Mouse (Mus musculus): ENCODE measurements around the gene Col4a2. TPM values are rescaled to one million over a fixed set of nuclear protein-coding genes. Genes with fewer than 3 reads are reported as not detected.

The Col4a2 gene
- total RNA-seq, 1 experiment from 2014 or later = 341 TPM

DNA sequence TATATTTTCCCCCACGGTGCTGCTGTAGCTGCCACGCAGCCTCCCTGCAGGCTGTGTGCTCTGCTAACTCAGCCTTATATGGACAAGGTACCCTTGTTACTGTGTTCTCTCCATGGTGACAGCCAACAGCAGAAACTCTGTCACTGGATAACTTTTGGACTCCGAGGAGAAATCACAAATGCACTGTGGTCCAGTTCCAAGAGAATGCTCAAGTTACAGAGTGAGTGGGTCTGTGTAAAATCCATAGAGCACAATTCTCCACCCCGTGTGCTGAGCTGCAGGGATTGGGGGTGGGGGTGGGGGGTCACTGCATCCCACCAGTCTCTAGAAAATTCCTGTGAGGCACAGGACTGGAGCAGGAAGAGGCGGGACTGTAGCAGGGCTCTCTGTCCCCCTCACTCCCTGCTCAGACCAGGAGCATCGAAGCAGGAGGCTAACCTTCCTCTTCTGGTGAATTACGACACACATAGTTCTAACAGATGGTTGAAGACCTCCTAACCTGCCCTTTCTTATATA lies 45.4 kb downstream of the Col4a2 start:
- no peak for DNase-seq

DNA sequence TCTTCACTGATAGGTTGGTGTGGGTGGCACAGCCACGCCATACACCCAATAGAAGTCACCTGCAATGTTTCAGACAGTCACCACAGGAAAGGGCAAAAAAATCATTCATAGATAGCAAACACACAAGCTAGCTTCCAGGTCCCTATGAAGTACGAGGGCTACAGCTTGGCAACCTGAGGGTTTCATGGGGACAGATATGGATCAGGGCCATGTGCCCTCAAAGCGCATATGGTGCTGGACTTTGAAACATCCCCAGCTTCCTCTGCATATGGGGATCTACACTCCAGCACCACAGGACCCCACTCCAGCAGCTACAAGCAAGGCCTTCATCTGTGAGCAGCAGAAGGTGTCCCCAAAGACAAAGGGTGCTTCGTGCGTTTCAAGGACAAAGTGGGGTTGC lies 47.2 kb downstream of the Col4a2 start:
- no peak for DNase-seq

DNA sequence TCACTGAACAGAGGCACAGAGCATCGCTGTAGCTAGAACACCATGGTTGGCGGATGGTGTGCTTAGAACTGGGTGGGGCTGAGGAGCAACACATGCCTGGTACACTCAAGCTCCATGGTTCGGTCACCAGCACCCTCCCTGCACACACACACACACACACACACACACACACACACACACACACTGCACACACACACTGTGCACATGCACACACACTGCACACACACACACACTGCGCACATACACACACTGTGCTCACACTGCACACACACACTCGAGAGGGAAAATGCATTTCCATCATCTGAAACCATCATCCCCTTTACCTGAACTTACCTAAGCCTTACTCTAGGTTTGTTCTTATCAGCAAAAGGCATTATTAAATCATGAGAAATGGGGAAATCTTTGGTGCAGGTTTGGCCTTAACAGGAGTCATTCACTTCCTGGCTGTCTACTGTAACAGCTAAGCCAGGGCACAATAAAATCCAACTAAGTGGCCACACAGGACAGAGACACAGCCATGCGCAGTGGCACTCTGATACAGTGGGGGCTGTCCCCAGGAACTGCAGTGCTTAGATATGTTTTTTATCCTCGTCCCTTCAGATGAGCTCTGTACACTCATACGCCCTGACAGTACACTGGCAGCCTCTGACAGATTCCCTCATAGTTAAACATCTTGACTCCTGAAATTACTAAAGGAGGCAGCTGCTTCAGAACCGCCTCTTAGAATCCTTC lies 49.1 kb downstream of the Col4a2 start:
- no peak for DNase-seq

DNA sequence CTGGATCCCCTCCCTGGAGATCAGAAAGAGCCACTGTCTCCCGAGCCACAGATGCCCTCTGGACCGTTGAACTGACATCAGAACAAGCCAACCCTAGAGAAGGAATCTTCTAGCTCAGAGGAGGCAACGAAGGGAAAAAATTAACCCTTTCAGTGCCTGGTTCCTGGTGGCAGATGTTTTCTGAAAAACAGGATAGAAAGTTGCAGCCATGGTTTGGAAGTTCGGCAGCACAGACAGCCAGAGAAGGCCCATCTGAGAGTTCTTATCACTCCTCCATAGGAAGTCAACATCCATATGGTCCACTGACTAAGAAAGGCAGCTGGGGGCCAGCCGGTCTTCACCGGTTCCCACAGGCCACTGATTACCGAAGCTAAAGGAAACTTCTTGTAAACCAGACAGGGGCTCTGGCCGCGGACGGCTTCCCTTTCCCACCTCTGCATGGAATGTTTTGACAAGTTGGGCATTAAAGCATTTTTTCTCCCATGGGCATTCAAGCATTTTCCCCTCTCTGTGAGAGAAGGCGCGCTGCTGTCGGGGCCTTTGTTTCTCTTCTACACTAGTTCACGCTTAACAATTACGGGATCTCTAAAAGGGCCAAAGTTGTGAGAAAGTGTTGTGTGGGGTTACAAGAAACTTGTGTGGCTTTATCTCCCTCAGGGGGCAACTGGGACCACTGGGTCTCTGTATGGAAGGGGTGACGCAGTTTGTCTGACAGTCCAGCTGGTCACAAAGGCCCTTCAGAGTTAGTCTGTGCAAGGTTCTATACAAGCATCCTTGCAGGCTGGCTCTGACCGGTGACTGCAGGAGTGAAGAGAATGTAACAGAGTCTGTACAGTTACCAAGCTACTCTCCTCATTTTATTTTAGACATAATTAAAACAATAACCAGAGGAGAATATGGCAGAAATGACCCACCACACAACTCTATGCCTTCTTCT lies 49.9 kb downstream of the Col4a2 start:
- DNase-seq = no peak

DNA sequence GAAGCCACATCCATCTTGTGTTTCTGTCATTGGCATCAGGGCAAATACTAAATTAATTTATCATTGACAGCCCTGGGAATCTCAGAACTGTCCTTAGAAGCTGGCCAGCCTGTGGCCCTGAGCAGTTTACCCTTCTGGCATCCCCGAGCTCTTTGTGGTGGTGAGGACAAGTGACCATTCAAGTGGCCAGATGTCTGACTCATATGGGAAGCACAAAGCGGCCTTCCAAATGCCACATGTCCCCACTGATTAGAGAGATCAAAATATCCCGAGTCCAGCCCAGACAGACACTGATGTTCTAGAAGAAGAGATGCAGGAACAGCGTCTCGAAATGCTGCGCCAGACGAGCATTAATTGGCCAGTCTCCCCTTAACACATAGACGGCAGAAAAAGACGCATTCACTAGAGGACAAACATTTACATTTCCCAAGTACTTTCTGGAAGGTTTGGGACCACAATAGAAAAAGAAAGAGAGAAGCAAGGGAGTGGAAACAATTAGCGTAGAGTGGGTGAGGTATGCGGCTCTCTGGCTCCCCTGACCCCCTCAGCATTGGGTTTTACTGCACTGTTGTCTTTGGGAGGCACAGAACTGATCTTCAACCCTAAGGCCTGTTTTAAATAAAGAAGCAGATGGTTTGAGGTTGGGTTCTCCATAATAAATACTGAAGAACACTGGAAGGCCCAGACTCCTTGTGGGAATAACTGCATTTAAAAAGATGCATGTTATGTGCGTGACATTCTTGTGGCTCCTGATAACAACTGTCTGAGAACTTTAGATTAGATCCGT lies 50.9 kb downstream of the Col4a2 start:
- peak; percentile 45 for DNase-seq

DNA sequence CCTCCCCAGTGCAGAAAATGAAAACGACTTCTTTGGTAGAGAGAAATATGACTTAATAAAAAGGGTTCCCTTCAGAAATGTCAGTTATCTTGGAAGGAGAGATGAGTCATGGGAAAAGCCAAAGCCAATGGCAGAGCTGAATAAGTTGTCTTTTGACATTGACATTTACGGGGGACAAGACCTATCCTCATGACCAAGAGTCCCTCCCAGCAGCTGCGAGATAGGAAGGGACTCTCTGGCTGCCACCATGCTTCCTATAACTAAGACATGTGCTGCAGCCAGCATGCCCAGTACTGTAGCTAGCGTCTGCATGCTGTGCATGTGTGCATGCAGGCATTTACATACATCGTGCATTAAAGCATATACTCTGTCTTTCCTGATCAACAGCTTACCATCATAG lies 53.6 kb downstream of the Col4a2 start:
- peak; percentile 28 for DNase-seq

DNA sequence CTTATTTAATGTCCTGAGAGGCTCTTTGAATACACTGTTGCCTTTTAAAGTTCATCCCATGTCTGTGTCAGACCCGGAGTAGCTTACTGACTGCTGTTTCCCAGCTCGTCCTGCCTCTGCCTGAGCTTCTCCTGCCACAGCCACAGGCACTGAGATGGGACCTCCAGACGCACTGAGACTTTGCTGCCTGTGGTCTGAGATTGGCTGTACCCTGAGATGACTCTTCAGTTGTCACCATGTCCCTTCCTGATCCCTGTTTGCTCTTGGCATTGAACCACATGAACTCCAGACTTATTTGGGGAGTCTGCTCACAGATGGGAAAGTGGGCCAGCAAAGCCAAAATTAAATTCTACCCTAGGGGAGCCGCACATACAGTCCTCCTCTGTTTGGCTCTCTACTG lies 54.1 kb downstream of the Col4a2 start:
- DNase-seq = no peak

DNA sequence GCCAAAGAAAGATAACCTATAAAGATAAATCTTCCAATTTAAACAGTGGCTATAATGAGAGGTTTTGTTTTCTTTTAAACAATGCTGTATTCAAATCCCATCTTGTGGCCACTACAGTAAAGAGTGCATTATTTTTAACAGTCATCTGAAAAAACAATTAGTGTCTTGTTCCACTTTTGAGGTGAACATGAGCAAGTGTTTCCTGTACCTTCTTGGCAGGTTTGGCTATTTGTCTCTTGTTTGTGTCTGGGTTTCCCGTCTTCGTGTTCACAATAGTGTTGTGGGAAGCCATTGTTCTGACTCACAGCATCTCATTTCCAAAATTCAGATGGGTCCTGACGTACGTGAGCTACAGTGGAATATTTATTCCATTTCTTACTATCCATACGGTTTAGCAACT lies 55.1 kb downstream of the Col4a2 start:
- DNase-seq = no peak

DNA sequence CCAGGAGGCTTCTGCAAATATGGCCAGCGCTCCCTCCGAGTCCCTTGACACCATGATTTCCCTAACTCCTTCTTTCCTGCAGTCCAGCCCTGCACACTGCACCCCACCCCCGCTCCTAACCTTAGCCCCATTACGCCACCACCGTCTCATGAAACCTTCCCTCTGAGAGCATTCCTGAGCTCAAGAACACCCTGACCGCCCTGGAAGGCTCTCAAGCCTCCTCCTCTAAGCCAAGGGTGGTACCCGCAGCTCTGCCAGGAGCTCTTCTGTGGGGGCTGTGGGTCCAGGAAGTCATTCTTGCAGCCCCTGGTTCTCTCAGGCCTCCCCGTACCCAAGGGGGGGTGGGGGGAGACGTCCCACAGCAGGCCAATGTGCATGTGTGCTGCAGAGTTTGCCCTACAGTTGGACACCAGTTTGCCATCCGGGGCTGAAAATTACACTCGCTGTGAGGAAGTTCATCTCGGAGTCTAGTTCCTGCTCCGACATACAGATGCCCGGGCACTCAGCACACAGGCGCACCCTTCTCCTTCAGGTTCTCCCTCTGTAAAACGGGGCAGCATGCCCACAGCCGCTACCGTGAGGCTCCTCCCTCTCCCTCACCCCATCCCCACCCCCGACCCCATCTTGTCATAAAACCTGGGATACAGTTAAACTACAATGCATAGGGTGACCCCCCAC lies 57.1 kb downstream of the Col4a2 start:
- peak; percentile 71 for DNase-seq

DNA sequence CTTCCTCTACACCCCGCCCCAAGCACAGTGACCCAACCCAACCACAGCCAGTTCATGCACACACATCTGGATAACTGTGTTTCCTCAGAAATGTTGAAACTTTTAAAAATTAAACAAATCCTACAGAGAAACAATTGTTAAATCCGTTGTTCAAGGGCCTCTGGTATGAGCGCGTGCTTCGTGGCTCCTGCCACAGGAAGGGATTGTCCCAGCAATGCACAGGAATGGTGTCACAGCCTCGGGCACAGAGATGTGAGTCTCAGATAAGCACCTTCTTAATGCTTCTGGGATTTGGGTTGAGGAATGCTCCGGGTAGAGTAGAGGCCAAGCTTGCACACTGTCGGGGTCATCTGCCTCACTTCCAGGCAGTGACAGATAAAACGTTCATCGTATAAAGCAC lies 58.7 kb downstream of the Col4a2 start:
- no peak for DNase-seq

DNA sequence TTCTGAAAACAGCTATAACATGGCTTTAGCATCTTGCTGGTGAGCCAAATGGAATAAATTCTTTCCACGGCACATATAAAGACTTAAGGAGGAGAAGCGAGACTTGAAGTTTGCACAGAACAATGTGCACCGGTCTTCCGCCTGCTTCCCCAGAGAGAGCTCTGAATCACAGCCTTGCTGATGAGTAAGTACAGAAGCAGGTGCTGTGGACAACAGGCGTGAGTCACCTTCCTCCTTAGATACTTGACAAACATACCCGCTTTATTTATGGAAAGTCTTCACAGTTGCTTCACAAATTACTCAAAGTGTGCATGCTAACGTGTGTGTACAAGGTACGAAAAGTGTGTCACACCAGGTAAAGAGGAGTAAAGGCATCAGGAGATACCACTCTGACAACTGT lies 59.5 kb downstream of the Col4a2 start:
- peak; percentile 37 for DNase-seq

DNA sequence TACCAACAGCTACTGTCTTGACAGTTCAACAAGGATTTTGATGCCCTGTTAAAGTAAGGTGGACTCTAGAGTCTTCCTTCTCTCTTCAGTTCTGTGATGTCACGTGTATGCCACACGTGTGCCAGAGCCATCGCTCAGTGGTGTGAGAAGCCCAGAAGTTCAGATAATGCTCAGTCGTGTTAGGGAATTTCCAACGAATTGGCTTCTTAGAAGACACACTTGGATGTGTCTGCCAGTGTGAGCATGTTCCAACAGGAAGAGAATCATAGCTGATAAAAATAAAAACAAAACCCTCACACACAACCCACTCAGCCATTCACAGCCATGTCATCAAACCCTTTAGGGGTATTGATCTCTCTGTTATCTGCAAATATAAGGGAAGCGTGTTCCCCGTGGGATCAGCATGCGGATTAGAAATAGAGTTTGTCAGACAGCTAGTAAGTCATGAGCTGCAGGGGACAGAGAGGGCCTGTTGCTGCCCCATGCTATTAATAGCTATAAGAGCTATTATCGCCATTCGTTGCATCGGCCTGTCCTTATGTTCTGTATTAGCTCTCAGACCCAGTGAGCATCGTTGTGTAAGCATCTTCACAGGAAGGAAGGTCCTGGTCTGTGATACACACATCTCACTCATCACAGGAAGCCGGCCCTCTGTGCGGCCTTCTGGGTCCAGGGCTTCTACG lies 61.2 kb downstream of the Col4a2 start:
- DNase-seq = no peak

DNA sequence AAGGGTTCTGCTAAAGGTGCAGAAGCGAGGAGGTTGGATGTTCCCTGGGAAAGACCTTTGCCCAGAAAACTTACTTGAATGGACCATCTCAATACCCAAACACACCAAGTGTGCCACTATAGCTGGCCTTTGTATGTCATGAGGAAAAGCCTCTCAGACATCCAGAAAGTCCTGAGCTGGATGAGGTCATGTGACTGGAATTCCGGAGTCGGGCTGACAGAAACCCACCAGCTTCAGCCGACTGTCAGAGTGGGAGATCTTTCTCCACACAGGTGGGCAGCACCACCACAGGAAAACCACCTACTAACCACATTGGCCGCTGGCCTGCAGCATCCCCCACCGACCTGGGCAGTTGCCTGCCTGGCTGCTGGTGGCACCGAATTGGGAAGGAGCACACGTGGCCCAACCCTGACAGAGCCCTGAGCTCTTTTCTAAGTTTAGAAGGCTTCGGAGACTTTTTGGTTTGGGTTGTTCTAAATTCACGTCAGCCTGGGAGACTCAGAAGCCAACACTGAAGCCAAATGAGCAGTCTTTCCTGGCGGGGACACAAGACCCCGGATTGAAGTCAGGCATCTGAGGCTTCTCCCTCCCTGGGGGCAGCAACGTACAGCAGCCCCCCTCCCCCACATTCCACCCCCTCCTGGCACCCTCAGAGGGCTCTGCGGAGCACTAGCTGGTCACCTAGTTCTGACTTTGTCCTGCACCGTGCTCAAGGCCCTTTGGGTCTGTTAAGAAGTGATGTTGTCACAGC lies 61.9 kb downstream of the Col4a2 start:
- DNase-seq = no peak

DNA sequence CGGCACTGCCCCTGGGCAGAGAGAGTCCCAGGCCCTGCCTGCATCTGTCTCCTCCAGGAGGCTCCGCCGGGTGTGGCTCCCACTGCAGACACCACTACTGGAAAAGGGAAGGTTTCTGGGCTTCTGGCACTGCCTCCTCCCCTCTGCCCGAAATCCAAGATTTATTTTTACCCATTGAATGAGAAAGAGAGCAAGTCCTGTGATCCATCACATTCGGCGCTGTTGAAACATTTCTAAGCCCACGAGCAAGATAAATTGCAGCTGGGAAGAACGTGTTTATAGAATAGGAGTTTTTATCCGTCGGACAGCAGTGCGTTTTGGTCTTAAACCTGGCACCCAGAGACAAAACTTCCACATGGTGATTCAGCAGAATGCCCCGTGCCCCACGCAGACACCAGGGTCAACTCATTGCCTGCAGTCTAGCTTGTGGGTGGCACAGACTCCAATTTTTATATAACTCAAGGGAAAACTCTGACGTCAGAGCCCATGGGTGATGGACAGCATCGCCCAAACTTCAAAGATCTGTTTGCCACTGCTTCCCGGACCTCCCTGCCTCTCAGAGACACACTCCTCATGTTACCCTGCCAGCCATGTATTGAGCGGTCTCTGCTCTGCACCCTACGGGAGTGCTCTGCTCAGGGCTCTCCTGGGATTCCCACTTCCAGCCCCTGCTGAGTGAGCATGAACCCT lies 63.3 kb downstream of the Col4a2 start:
- DNase-seq = peak; percentile 80

DNA sequence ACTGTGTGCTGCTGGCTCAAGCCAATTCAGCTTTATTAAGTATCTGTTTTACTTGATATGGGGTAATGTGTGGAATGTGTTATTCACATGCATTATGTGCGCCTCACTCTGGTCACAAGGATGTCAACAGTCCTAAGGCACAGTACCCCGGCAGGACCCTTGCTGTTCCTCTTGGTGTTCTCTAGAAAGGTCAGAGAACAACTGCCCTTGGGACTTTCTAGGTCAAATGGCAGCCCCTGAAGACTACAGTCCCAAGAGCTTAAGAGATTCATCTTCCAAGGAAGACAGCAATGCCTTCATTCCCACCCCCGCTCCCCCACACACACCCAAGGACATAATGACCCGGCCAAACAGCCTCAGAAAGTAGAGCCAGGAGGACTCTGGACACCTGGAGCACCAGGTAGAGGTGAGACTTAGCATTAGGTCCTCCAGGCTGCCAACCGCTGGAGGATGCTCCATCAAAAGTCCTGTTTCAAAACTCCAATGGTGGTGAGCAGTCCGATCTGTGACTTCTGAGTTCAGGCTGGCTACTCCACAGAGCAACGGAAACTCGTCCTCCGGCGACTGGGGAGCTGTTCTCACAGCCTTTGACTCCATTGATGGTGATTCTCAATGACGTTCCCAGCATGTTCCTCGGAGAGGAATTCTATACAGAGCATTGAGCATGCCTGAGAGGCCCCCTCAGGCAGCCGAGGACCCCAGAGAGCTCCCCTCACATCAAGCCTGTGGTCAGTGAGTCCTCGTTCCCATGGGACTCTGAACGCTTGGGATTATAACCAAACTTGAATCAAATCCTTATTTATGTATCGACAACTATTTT lies 65.0 kb downstream of the Col4a2 start:
- no peak for DNase-seq

DNA sequence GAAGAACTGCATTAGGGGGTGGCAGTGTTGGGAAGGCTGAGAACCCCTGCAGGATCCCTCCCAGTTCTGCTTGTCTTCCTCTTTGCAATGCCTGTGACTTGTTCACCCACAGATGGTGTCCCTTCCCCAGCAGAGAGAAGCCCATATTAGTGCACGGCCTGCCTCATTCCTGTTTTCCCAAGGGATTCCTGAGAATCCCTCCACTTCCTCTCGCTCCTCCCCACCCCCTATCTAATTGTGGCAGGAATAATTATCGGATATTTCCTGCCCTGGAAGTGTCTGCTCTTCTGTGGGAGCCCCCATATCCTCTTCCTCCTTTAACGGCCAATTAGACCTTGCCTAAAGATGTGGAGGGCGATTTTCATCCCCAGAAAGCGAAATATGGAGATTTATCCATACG lies 67.0 kb downstream of the Col4a2 start:
- no peak for DNase-seq

DNA sequence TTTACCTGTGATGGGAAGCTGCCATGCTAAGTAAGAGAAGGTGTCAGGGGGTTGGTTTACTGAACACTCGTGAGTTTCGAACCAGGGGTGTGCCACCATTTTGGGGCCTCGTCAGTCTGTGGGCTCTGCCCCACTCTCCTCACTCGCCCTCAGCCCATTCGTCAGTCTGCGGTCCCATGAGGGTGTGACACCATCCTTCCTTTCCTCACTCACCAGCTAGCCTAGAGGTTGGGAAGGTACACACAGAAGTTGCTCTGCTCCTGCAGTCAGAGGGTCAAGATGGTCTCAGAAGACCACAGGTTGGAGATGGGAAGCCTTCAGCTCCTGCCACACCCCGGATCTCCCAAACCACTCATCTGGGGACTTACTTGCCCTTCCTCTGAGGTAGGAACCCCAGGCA lies 68.9 kb downstream of the Col4a2 start:
- DNase-seq = no peak

DNA sequence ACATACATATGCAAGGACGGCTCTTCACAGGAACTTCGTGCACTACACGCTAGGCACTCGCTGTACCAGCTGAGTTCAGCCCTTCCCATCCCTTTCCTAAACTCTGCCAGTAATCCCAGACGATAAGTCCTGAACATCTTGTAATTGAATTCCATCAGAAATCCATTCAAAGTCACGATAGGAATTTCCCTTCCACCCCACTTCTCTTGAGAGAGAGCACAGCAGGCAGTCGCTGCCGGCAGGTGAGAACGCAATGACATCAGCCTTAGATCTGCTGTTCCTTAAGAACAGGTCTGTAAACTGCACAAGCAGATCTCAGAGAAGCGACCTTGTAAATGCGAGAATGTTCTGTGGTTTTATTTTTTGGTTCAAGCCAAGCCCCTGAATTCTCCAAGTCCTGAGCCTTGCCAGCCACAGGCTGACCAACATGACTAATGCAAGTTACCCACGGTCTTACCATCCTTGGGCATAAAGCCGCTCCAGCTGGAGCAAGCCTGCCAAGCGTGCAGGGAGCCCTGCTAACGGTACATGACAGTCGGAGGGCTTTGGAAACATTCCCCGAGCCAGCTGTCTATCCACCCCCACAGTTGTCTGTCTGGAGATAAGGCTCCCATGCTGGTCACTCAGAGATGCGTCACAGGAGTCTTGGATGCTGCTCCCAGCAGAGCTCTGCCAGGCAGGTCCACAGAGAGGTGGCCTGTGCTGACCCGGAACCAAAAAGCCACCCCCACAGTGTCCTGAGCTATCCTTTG lies 69.6 kb downstream of the Col4a2 start:
- DNase-seq = peak; percentile 87

All from adrenal gland, postnatal 14 days (tissue).